Mouse (Mus musculus) brain, embryonic 14.5 days (tissue): ENCODE measurements around the gene Ppib.

ENCODE experiments used
- CTCF ChIP-seq: fragments of 200-500 bp; IDR thresholded peaks from 2 replicates; pipeline ENCODE4 v1.5.1; 2012; ENCODE audit warnings: inconsistent platforms, mild to moderate bottlenecking, moderate library complexity, borderline replicate concordance; ENCODE audit not compliant: insufficient read depth, insufficient read length; ENCODE audit errors: extremely low read depth
- POLR2A ChIP-seq: fragments of 200-500 bp; IDR thresholded peaks from 2 replicates; pipeline ENCODE4 v1.6.1; 2012; ENCODE audit warnings: mild to moderate bottlenecking, inconsistent platforms, borderline replicate concordance; ENCODE audit not compliant: poor library complexity, insufficient read depth, insufficient read length, severe bottlenecking; ENCODE audit errors: extremely low read depth

GRCm38 (mm10) chr9:66110126-66110525 is 50.1 kb downstream of the Ppib start:
- TF ChIP-seq CTCF: no peak
- no peak for TF ChIP-seq POLR2A
